Comparison of ENCODE assay signal across 19 mouse cellular contexts in the genomic region with DNA sequence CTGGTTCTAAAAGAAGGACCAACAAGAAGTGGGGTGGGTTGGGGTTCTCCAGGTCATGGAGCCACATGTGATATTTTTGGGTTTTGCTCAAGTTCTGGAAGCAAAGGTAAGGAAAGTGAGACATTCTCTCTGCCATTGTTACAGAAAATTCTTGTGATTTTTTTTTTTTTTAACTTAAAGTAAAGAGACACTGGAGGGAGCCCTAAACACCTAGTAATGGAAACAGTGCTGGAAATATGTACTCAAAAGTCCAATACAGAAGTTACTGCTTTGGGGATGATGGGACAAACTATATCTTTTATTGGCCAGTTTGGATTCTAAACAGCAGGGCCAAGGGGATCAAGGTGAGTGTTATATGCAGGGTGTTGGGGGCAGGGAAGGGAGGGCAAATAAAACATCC.
A peak's percentile ranks its signal among the peaks of the same experiment; 100 is the strongest.
DNase-seq lines count a peak whose midpoint lies in the region; TF ChIP-seq lines count a peak whose summit lies in the region.
"Had no signal": no experiment of that assay in that cellular context is flagged by ENCODE, and none has a peak within 500 bp of the region (broad histone marks: within the 10 kb centered on the region; RNA-seq: fewer than 3 reads in every experiment).

No protein-coding gene starts in this region.

- H3K4me2 ChIP-seq in CH12.LX (ENCODE audit: insufficient read depth, low read depth, poor library complexity, severe bottlenecking), result no peak overlapping the region
- H3K4me2 ChIP-seq: embryonic facial prominence, embryonic 12.5 days had no signal

- H3K4me1 ChIP-seq in heart, adult 2 months (ENCODE audit: control insufficient read depth, insufficient read depth, low read length), result peaks cover 17% of the 10 kb centered on the region
- H3K4me1 ChIP-seq in CH12.LX (ENCODE audit: control insufficient read depth in 1 of 2, insufficient read depth in 2 of 2), result peaks cover 0 to 53% of the 10 kb centered on the region in 2 experiments; a peak in 2 of 4 replicates
- H3K4me1 ChIP-seq in MEL (ENCODE audit: control insufficient read depth in 1 of 2, insufficient read depth in 2 of 2, low read length in 2 of 2), result peaks cover 8 to 26% of the 10 kb centered on the region in 2 experiments
- no peaks in the 10 kb centered on the region; the same call in 1 of the 2 replicates for H3K4me1 ChIP-seq in cerebellum, adult 2 months (ENCODE audit: control insufficient read depth, insufficient read depth, low read length)
- H3K4me1 ChIP-seq: embryonic facial prominence, embryonic 10.5 days; embryonic facial prominence, embryonic 12.5 days had no signal

- TF ChIP-seq POLR2A in heart, adult 2 months (IDR thresholded peaks at IDR 0.05; ENCODE audit: insufficient read depth, low read depth, low read length), result no peak
- TF ChIP-seq POLR2A in CH12.LX (IDR thresholded peaks at IDR 0.05; ENCODE audit: low read depth, low read length) (no peak), MEL (IDR thresholded peaks at IDR 0.05; ENCODE audit: control insufficient read depth in 1 of 2, insufficient read depth in 1 of 2, low read depth in 1 of 2, low read length in 2 of 2, poor library complexity in 1 of 2) (no peak)
- TF ChIP-seq POLR2A in cerebellum, adult 2 months (IDR thresholded peaks at IDR 0.05; ENCODE audit: borderline replicate concordance, insufficient read depth, low read length), result no peak

- H3K36me3 ChIP-seq in heart, adult 2 months (ENCODE audit: control insufficient read depth, insufficient read depth, low read length), result peaks cover 9% of the 10 kb centered on the region
- H3K36me3 ChIP-seq in CH12.LX (replicated peaks in 1 of 2; ENCODE audit: control insufficient read depth in 1 of 2, insufficient read depth in 1 of 2, low read length in 1 of 2) (peaks cover 2 to 63% of the 10 kb centered on the region in 2 experiments), MEL (ENCODE audit: control insufficient read depth in 1 of 2, insufficient read depth in 2 of 2, low read length in 2 of 2) (peaks cover 0 to 20% of the 10 kb centered on the region in 2 experiments; a peak in 2 of 4 replicates)
- H3K36me3 ChIP-seq: embryonic facial prominence, embryonic 10.5 days; embryonic facial prominence, embryonic 12.5 days had no signal

- H3K9me3 ChIP-seq in CH12.LX (replicated peaks; ENCODE audit: low read length) (no peaks in the 10 kb centered on the region), MEL (replicated peaks; ENCODE audit: insufficient read depth, low read length) (no peaks in the 10 kb centered on the region)
- H3K9me3 ChIP-seq: embryonic facial prominence, embryonic 10.5 days; embryonic facial prominence, embryonic 12.5 days; G1E had no signal

- no peaks in the 10 kb centered on the region for H3K27me3 ChIP-seq in heart, adult 2 months (ENCODE audit: control insufficient read depth, insufficient read depth, low read length)
- H3K27me3 ChIP-seq in CH12.LX (replicated peaks) (no peaks in the 10 kb centered on the region), MEL (ENCODE audit: control insufficient read depth in 1 of 2, insufficient read depth in 2 of 2, low read length in 2 of 2) (no peaks in the 10 kb centered on the region)
- no peaks in the 10 kb centered on the region for H3K27me3 ChIP-seq in cerebellum, adult 2 months (ENCODE audit: control insufficient read depth, insufficient read depth, low read length)
- H3K27me3 ChIP-seq: embryonic facial prominence, embryonic 12.5 days had no signal

- TF ChIP-seq RAD21 in CH12.LX (IDR thresholded peaks at IDR 0.05; ENCODE audit: low read depth, low read length), result peak; percentile 26
- no peak for TF ChIP-seq RAD21 in MEL (IDR thresholded peaks at IDR 0.05; ENCODE audit: low read depth, low read length)

- no peak for DNase-seq in heart, adult 2 months
- DNase-seq in heart, postnatal 10 days, result no peak
- no peak for DNase-seq in layer of hippocampus, adult 2 months (ENCODE audit: low spot score in 2 of 2)
- no peak for DNase-seq in layer of hippocampus, adult 8-10 months (ENCODE audit: low spot score in 2 of 2)
- DNase-seq in CH12.LX (ENCODE audit: extremely low read depth), result no peak
- no peak for DNase-seq in MEL (ENCODE audit: low read depth, low spot score)
- no peak for DNase-seq in cerebellum, adult 2 months
- DNase-seq in testis, postnatal 10 days (ENCODE audit: low spot score), result no peak
- DNase-seq: adrenal gland, adult 2 months; adrenal gland, postnatal 10 days; adrenal gland, postnatal 25 days; cerebellum, adult 11 months; cerebellum, adult 18-20 months; cerebellum, adult 9-10 months; cerebellum, postnatal 10 days; cerebellum, postnatal 25 days had no signal

- peak; percentile 32 for TF ChIP-seq CTCF in heart, adult 2 months (IDR thresholded peaks at IDR 0.05)
- peak; percentile 46 for TF ChIP-seq CTCF in layer of hippocampus, adult 2 months (conservative IDR thresholded peaks at IDR 0.05)
- peak in 1 of 2 experiments; percentile 28; a peak in 2 of 4 replicates for TF ChIP-seq CTCF in CH12.LX (conservative IDR thresholded peaks at IDR 0.05 in 1 of 2, IDR thresholded peaks at IDR 0.05 in 1 of 2; ENCODE audit: low read depth in 2 of 2, low read length in 2 of 2)
- no peak for TF ChIP-seq CTCF in MEL (IDR thresholded peaks at IDR 0.05 in 2 of 3, conservative IDR thresholded peaks at IDR 0.05 in 1 of 3; ENCODE audit: control insufficient read depth in 1 of 3, insufficient read depth in 1 of 3, low read depth in 2 of 3, low read length in 3 of 3, poor library complexity in 1 of 3, severe bottlenecking in 1 of 3)
- TF ChIP-seq CTCF in cerebellum, adult 2 months (IDR thresholded peaks at IDR 0.05; ENCODE audit: borderline replicate concordance, insufficient read depth, low read depth, low read length), result no peak

- intact Hi-C loops in heart, adult 2 months (cut with DNase I), result loop anchor here (1.0 to 5.0 kb wide), 3 partner anchors 173 to 527 kb away; no protein-coding TSS in a partner anchor
- intact Hi-C loops in heart, postnatal 10 days (cut with DNase I), result loop anchor here (5.0 kb wide), 1 partner anchor 333 kb away; a partner anchor contains a TSS

- H3K27ac ChIP-seq in heart, adult 2 months, result no peak overlapping the region
- H3K27ac ChIP-seq in layer of hippocampus, adult 2 months, result no peak overlapping the region
- H3K27ac ChIP-seq in CH12.LX (ENCODE audit: insufficient read depth, low read depth) (no peak overlapping the region), MEL (ENCODE audit: control insufficient read depth, low read depth, low read length) (no peak overlapping the region)
- no peak overlapping the region for H3K27ac ChIP-seq in cerebellum, adult 2 months (ENCODE audit: insufficient read depth, low read length)
- H3K27ac ChIP-seq: embryonic facial prominence, embryonic 10.5 days; embryonic facial prominence, embryonic 12.5 days had no signal

- dilution Hi-C loops in CH12.LX (cut with MboI; ENCODE audit: extremely low pct_ligation_motif_present, extremely low pct_unique_long_range_greater_than_20kb, low sequenced_read_pairs), result no loop called here

- in situ Hi-C loops in CH12.LX (cut with MboI; ENCODE audit: low pct_ligation_motif_present, low pct_unique_long_range_greater_than_20kb, low sequenced_read_pairs), result no loop called here

- H3K79me2 ChIP-seq in heart, adult 2 months (replicated peaks; ENCODE audit: control insufficient read depth, insufficient read depth, low read length), result no peaks in the 10 kb centered on the region
- no peaks in the 10 kb centered on the region for H3K79me2 ChIP-seq in CH12.LX (replicated peaks; ENCODE audit: control insufficient read depth, extremely low read depth, insufficient read depth, poor library complexity, severe bottlenecking)
- no peaks in the 10 kb centered on the region for H3K79me2 ChIP-seq in MEL (ENCODE audit: control insufficient read depth, insufficient read depth, low read length, poor library complexity)

- no peak overlapping the region for H3K4me3 ChIP-seq in heart, adult 2 months
- H3K4me3 ChIP-seq in layer of hippocampus, adult 2 months, result no peak overlapping the region
- H3K4me3 ChIP-seq in CH12.LX (replicated peaks in 1 of 3; ENCODE audit: low read depth in 2 of 3, low read length in 2 of 3, poor library complexity in 1 of 3) (no peak overlapping the region), MEL (ENCODE audit: control insufficient read depth in 1 of 2, insufficient read depth in 1 of 2, low read depth in 2 of 2, low read length in 2 of 2) (no peak overlapping the region)
- no peak overlapping the region for H3K4me3 ChIP-seq in cerebellum, adult 2 months (replicated peaks; ENCODE audit: insufficient read depth, low read depth, low read length)
- H3K4me3 ChIP-seq: embryonic facial prominence, embryonic 10.5 days; embryonic facial prominence, embryonic 12.5 days had no signal

- no peak overlapping the region for H3K9ac ChIP-seq in heart, adult 2 months (ENCODE audit: low read depth, low read length)
- H3K9ac ChIP-seq in CH12.LX (ENCODE audit: insufficient read depth, low read depth) (no peak overlapping the region), MEL (ENCODE audit: control insufficient read depth, low read depth, low read length, poor library complexity, severe bottlenecking) (no peak overlapping the region)
- H3K9ac ChIP-seq: embryonic facial prominence, embryonic 12.5 days had no signal

- no peak for TF ChIP-seq EP300 in heart, adult 2 months (IDR thresholded peaks at IDR 0.05; ENCODE audit: insufficient read depth, low read depth, low read length)
- TF ChIP-seq EP300 in CH12.LX (IDR thresholded peaks at IDR 0.05; ENCODE audit: low read length), result no peak
- TF ChIP-seq EP300 in MEL (IDR thresholded peaks at IDR 0.05; ENCODE audit: low read depth in 1 of 2, low read length in 2 of 2), result no peak

TF ChIP-seq in CH12.LX, 34 proteins besides CTCF, POLR2A, EP300 and RAD21:
- TF ChIP-seq ZNF384 (IDR thresholded peaks at IDR 0.05; ENCODE audit: low read depth, low read length) (peak; percentile 86), UBTF (IDR thresholded peaks at IDR 0.05; ENCODE audit: low read depth, low read length) (no peak), USF2 (conservative IDR thresholded peaks at IDR 0.05; ENCODE audit: low read depth, low read length) (no peak)

TF ChIP-seq in MEL, 35 proteins besides CTCF, POLR2A, EP300 and RAD21:
- peak; percentile 57 for TF ChIP-seq ZNF384 (IDR thresholded peaks at IDR 0.05; ENCODE audit: low read depth, low read length)
- TF ChIP-seq POLR2AphosphoS2 (IDR thresholded peaks at IDR 0.05; ENCODE audit: low read length), result no peak
TF ChIP-seq in MEL: peak in this region for 1.

Comparison
In these comparisons a context has a peak if more than half of its experiments do, and no peak if none do; other contexts are left out.
1. CTCF ChIP-seq: peak in heart, adult 2 months (single experiment) and layer of hippocampus, adult 2 months (single experiment); none in MEL (0 of 3) and cerebellum, adult 2 months (single experiment).